Mouse (Mus musculus): ENCODE data around the gene Exosc5.

The Exosc5 gene

GRCm38 (mm10) chr7:25707581-25708292 lies 48.8 kb downstream of the Exosc5 start:
- peak; percentile 75 for DNase-seq

GRCm38 (mm10) chr7:25709961-25710360 lies 51.0 kb downstream of the Exosc5 start:
- DNase-seq: peak; percentile 61

DNA sequence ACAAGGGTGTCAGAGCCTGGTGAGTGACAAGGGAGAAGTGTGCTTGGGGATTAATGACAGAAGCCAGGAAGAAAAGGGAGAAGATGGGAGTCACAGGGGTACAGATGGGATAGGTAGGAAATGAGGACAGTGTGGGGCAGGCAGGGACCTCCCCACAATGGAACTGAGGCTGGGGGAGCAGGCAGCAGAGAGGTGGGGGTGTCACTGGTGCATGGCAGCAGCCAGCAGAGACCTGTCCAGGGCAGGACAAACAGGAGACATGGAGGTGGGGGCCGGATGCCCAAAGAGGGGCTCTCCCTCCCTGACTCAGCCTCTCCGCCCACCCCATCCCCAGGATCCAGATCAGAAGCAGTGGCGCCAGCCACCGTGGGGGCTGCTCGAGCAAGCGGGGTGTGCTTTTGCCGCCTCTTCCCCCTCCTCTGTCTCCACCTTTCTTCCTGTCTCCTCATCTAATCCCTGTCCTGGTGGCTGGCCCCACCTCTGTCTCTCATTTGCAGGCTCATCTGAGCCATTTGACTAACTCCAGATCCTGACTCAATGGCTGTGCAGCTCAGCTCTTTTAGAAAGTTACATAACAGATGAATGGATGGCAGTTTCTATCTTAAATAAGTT lies 51.7 kb downstream of the Exosc5 start:
- no peak for DNase-seq

GRCm38 (mm10) chr7:25711165-25711564 lies 52.2 kb downstream of the Exosc5 start:
- DNase-seq: no peak

DNA sequence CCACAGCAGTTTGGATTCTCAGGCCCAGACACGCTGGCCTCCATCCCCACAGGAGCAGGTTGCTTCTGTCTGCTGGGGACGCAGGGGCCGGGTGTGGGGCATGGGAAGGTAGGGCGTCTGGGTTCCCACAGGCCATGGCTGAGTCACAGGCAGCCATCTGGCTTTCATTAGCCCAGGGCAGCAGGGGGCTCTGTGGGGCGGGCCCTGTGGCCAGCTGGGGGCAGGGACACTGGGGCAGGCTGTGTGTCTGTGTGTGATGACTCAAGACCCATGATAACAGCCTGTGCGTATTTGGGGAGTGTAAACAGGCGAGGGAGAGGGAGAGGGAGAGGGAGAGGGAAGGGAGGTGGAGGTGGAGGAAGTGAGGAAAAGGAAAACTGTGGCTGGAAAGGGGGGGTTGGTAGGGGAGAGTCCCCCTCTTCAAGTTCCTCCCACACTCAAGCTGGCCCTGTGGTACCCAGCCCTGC lies 52.8 kb downstream of the Exosc5 start:
- no peak for DNase-seq

GRCm38 (mm10) chr7:25712801-25713200 lies 53.8 kb downstream of the Exosc5 start:
- DNase-seq: no peak

DNA sequence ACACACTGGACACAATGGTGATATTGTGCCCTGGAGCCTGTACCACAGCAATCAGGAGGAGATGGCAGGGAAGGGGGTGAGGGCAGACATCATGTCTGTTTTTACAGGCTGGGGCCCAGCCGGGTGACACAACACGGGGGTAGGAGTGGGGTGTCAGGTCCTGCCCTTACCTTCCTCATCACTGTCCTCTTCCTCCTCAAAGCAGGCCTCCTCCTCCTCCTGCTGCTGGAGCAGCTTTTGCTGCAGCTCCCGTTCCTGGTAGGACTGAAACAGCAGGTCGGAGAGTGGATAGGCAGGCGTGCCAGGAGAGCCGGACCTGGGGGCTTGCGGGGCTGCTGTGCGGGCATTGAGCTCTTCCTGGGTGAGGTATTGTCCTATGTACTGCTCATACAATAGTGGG lies 55.6 kb downstream of the Exosc5 start:
- DNase-seq: no peak

- DNase-seq: no peak
Observed at GRCm38 (mm10) chr7:25715731-25716271, 56.8 kb downstream of the Exosc5 start.

- no peak for DNase-seq
Observed at GRCm38 (mm10) chr7:25717478-25717877, 58.5 kb downstream of the Exosc5 start.

DNA sequence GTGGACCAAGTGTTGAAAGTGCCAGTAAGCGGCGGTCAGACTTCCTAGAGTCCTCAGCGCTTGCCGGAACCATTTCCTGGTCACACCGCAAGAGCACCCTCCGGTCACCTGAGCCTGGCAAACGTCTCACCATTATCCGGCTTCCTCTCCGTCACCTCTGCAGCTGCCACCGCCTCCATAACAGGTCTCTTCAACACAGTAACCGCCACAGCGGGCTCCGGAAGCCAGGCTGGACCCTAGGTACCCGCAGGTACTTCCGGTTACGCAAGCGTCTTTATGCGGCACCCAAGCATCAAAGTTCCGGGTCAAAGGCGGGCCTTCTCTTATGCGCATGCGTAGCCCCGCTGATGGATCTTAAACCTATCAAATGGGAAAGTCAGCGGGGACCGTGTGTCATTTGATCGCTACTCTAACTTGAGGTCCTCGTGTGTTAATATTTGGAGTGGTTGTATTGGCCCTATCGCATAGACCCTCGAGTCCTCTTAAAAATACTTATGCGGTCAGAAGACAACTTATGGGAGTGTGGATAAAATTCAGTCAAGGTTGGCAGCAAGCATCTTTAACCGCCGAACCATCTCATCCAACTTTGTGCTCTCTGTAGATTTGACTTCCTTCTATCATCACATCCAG lies 59.9 kb downstream of the Exosc5 start, which contains the start of gene Ccdc97:
TSS of gene Ccdc97 (minus strand) at position 301 of the 630 bp plus-strand sequence.
- peak; percentile 97 for DNase-seq

- peak; percentile 89 for DNase-seq
Observed at GRCm38 (mm10) chr7:25719761-25720610, 61.0 kb downstream of the Exosc5 start.

GRCm38 (mm10) chr7:25720760-25721159 lies 61.8 kb downstream of the Exosc5 start:
- no peak for DNase-seq
